Mouse (Mus musculus): Measurements from ENCODE around the gene Tmprss9.

The Tmprss9 gene

DNA sequence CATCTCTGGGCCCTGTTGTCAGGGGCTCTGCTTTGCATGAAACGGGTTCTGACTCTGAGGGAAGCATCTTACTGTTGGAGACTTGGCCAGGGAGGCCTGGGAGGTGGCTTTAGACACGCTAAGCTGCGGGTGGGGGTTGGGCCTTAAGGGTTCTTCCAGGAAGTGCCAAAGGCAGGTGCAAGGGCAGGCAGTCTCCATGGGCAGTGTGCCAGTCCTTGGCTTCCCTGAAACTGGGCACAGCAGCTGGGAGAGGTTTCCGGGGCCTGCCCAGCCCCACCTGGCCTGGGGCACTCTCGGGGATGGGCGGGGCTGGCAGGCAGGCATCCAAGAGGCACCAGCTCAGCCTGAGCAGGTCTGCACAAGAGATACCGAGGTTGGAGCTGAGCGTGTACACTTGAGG is 66.0 kb downstream of the Tmprss9 start:
- DNase-seq (ENCODE audit: low spot score) = peak; percentile 73

- no peak for DNase-seq (ENCODE audit: low spot score)
Observed at GRCm38 (mm10) chr10:80938831-80939550, 67.3 kb downstream of the Tmprss9 start.

- peak; percentile 96 for DNase-seq (ENCODE audit: low spot score)
Observed at GRCm38 (mm10) chr10:80939671-80940070, 68.0 kb downstream of the Tmprss9 start.

GRCm38 (mm10) chr10:80940320-80940987 is 68.8 kb downstream of the Tmprss9 start:
- DNase-seq (ENCODE audit: low spot score) = peak; percentile 69

- DNase-seq (ENCODE audit: low spot score) = no peak
Observed at GRCm38 (mm10) chr10:80940988-80941347, 69.3 kb downstream of the Tmprss9 start.

DNA sequence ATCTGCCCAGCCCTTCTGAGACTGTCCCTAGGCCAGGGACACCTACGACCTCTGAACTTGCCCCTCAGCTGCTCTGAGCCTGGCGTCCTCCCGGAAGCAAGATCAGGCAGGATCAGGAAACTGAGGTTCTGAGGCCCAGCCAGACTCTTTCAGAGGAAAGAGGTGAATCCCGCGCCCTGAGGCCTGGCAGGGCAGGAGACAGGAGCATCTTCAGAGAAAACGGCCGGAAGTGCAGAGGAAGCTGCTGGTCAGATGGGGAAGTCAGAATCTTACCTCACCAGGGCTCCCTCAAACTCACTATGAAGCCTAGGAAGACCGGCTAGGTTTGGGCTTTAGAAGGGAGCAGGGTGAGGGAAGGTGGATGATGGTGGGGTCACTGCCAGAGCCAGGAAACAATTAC is 71.3 kb downstream of the Tmprss9 start:
- DNase-seq (ENCODE audit: low spot score) = no peak

- DNase-seq (ENCODE audit: low spot score) = no peak
Observed at GRCm38 (mm10) chr10:80943701-80944100, 72.1 kb downstream of the Tmprss9 start.

- DNase-seq (ENCODE audit: low spot score) = no peak
Observed at GRCm38 (mm10) chr10:80944231-80944630, 72.6 kb downstream of the Tmprss9 start.

GRCm38 (mm10) chr10:80946684-80947437 is 75.2 kb downstream of the Tmprss9 start:
- peak; percentile 76 for DNase-seq (ENCODE audit: low spot score)

- DNase-seq (ENCODE audit: low spot score) = peak; percentile 81
Observed at GRCm38 (mm10) chr10:80947802-80948201, 76.2 kb downstream of the Tmprss9 start.

GRCm38 (mm10) chr10:80948570-80948969 is 76.9 kb downstream of the Tmprss9 start:
- DNase-seq (ENCODE audit: low spot score) = no peak

DNA sequence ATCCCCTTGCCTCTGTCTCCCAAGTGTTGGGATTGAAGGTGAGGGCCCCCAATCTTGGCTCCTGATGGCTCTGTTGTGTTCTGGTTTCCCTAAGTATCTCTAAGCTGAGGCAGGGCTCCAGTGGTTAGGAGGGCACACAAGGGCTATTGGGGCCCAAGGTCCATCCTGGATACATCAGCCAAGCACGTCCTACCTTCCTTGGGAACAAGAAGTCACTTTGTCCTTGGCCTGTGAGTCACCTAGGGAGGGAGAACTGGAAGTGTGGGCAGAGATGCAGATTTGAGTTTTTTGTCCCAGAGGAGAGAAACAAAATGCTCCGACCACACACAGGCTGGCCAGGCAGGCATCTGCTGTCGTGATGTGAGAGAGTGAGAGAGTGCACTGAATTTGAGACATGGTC is 77.4 kb downstream of the Tmprss9 start:
- DNase-seq (ENCODE audit: low spot score) = no peak

Data from testis, postnatal 10 days (tissue).